Mouse (Mus musculus) liver, postnatal 0 days (tissue): ENCODE data around the gene Dpp8. TPM values are rescaled to one million over a fixed set of nuclear protein-coding genes. Genes with fewer than 3 reads are reported as not detected.

Experiments
- ATAC-seq: fragments of 200-750 bp; cut with Nextera tagmentation; 2 replicates; pipeline ENCODE4 v1.8.0; 2017; ENCODE audit warnings: mild to moderate bottlenecking, moderate library complexity
- DNase-seq: peaks from one replicate; pipeline ENCODE4 v3.0.0-alpha.2; 2016
- H3K27ac ChIP-seq: fragments of 300-500 bp; sonication (generic); 2 replicates; pipeline ENCODE4 v1.5.1; 2014; ENCODE audit warnings: antibody characterized with exemption, moderate library complexity, mild to moderate bottlenecking, low read depth
- H3K27me3 ChIP-seq: fragments of 300-500 bp; sonication (generic); 2 replicates; pipeline ENCODE4 v1.6.1; 2014; ENCODE audit warnings: low read length, control low read depth, mixed read lengths; ENCODE audit not compliant: insufficient read depth
- H3K36me3 ChIP-seq: fragments of 300-500 bp; sonication (generic); replicated peaks from 2 replicates; pipeline ENCODE4 v1.6.1; 2014; ENCODE audit warnings: mild to moderate bottlenecking, control low read depth, low read length, moderate library complexity, mixed read lengths; ENCODE audit not compliant: insufficient read depth
- H3K4me1 ChIP-seq: fragments of 300-500 bp; sonication (generic); 2 replicates; pipeline ENCODE4 v1.6.1; 2014; ENCODE audit warnings: antibody characterized with exemption, mild to moderate bottlenecking, control low read depth; ENCODE audit not compliant: insufficient read depth
- H3K4me2 ChIP-seq: fragments of 300-500 bp; sonication (generic); 2 replicates; pipeline ENCODE4 v1.6.1; 2014; ENCODE audit warnings: low read depth, mild to moderate bottlenecking, low read length, moderate library complexity, mixed read lengths
- H3K4me3 ChIP-seq: fragments of 300-500 bp; sonication (generic); 2 replicates; pipeline ENCODE4 v1.5.1; 2014; ENCODE audit warnings: low read depth, low read length
- H3K9ac ChIP-seq: fragments of 300-500 bp; sonication (generic); replicated peaks from 2 replicates; pipeline ENCODE4 v1.6.1; 2014; ENCODE audit warnings: mild to moderate bottlenecking, moderate library complexity
- H3K9me3 ChIP-seq: fragments of 300-500 bp; sonication (generic); 2 replicates; pipeline ENCODE4 v1.6.1; 2016; ENCODE audit warnings: mild to moderate bottlenecking, control low read depth, low read length, mixed read lengths
- CTCF ChIP-seq: sonication (generic); IDR thresholded peaks from 2 replicates; pipeline ENCODE4 v1.5.1; 2016; ENCODE audit warnings: antibody characterized with exemption, low read depth
- EP300 ChIP-seq: IDR thresholded peaks from 2 replicates; pipeline ENCODE4 v1.6.1; 2016; ENCODE audit warnings: antibody characterized with exemption, low read depth, mild to moderate bottlenecking
- WGBS: fragments of 180-500 bp; shearing (Covaris S2); extraction: QIAGEN DNeasy Blood & Tissue Kit; methylation state at CpG from one replicate; pipeline ENCODE4 v1.1.7; 2014; ENCODE audit not compliant: insufficient replicate concordance; 5-methylcytosine and 5-hydroxymethylcytosine counted together
- polyA plus RNA-seq: library from polyadenylated mRNA; unstranded; fragments of >200 nt; fragmentation: Nextera tagmentation; extraction: Ambion mirVana; gene quantifications from 2 replicates; pipeline ENCODE4 v1.2.1, GENCODE M21; 2015

The Dpp8 gene
- polyA plus RNA-seq, 1 experiment from 2014 or later = 10.6 TPM

DNA sequence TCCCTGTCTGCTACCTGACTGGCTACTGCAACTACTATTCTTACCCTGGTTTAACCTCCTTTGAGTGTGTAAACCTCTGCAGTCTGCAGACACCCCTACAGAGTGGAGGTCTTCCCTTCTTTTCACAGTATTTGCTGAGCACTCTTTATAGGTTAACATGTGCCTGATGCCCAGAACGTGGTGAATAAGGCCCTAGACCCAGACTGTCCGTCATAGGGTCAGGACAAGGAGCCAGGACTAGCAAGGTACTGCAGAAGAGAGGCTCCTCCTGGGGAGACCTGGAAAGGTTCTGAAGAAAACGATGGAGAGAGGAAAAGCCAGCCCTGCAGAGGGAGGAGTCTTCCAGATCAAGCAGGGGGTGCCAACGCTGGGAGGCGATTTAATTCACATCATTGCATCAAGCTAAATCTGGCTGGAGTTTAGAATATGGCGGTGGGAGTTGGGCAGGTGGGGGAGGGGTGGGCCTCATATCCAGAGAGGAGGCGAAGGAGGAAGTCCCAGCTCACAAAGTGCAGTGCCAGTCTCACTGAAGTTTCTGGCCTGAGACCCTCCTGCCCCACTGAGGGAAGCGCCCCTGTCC, 71.0 kb downstream of the Dpp8 start:
- no peaks in the 10 kb centered on the region for H3K36me3 ChIP-seq
- H3K4me2 ChIP-seq = peak overlapping the region; percentile 86
- WGBS = 31% methylated on average over 8 of the region's 8 CpGs
- peak overlapping the region; percentile 62 for H3K4me3 ChIP-seq
- DNase-seq (no peak), ATAC-seq (no peak)
- peaks cover 21% of the 10 kb centered on the region for H3K4me1 ChIP-seq
- H3K9me3 ChIP-seq = no peaks in the 10 kb centered on the region
- peaks cover 28% of the 10 kb centered on the region for H3K27me3 ChIP-seq
- H3K27ac ChIP-seq = peak overlapping the region; percentile 90
- H3K9ac ChIP-seq = peak overlapping the region; percentile 63
- TF ChIP-seq EP300 (no peak), CTCF (no peak)

DNA sequence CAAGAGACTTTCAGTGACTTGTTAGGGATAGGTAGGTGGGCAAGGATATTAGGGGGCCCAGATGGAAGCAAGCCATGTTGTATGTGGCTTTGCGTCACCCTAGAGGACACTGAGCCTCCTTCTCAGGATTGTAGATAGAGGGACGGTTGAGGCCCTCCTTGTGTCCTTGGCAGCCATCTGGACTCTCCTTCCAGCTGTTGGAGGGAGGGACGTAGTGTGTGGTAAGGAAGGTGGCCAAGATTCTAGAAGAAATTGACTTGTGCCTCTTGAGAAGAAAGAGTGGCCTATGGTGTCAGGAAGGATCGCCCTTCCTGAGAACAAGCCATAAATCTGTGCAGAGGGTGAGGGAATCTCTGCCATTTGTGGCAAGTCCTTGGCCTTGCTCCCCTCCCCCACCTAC, 74.6 kb downstream of the Dpp8 start:
- no peaks in the 10 kb centered on the region for H3K9me3 ChIP-seq
- WGBS = 68% methylated on average over 4 of the region's 4 CpGs
- H3K4me1 ChIP-seq = peaks cover 24% of the 10 kb centered on the region
- peaks cover 19% of the 10 kb centered on the region for H3K27me3 ChIP-seq
- DNase-seq = no peak
- no peaks in the 10 kb centered on the region for H3K36me3 ChIP-seq
- H3K27ac ChIP-seq = no peak overlapping the region
- ATAC-seq = no peak
- TF ChIP-seq EP300 (no peak), CTCF (no peak)
- no peak overlapping the region for H3K4me2 ChIP-seq
- H3K4me3 ChIP-seq = no peak overlapping the region
- no peak overlapping the region for H3K9ac ChIP-seq

DNA sequence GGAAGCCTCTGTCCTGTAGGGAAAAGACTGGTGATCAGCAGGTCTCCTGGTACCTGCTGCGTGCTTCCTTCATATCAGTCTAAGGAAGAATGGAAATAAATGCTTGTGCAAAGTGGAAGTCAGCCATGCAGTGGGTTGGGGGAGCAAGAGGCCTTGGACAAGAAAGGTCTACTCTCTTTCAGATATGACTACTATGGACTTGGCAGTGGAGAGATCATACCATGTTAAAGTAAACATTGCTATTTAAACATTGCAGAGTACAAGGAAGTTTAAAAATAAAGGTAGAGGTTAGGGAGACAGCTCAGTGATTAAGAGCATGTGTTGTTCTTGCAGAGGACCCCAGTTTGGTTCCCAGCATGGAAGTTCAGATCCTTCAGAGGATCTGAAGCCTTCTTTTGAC, 75.7 kb downstream of the Dpp8 start:
- WGBS = 71% methylated on average over 1 of the region's 1 CpGs
- H3K27ac ChIP-seq = no peak overlapping the region
- no peak for ATAC-seq

GRCm38 (mm10) chr9:65109132-65110072, 77.2 kb downstream of the Dpp8 start:
- DNase-seq = no peak
- WGBS = 23% methylated on average over 24 of the region's 24 CpGs
- no peak for TF ChIP-seq CTCF
- TF ChIP-seq EP300 = no peak
- no peak for ATAC-seq
- H3K27me3 ChIP-seq = no peaks in the 10 kb centered on the region
- H3K4me3 ChIP-seq = no peak overlapping the region
- H3K9me3 ChIP-seq = no peaks in the 10 kb centered on the region
- peaks cover 21% of the 10 kb centered on the region for H3K4me1 ChIP-seq
- H3K27ac ChIP-seq = peak overlapping the region; percentile 60
- no peaks in the 10 kb centered on the region for H3K36me3 ChIP-seq
- peak overlapping the region; percentile 34 for H3K4me2 ChIP-seq
- H3K9ac ChIP-seq = peak overlapping the region; percentile 26; the same call in 1 of the 2 replicates

More for the DNA sequence above, 75.7 kb downstream of the Dpp8 start:
- TF ChIP-seq EP300 (no peak), CTCF (no peak)
- Histone ChIP-seq H3K9ac (no peak overlapping the region), H3K36me3 (no peaks in the 10 kb centered on the region), H3K4me3 (no peak overlapping the region), H3K9me3 (no peaks in the 10 kb centered on the region), H3K4me1 (peaks cover 26% of the 10 kb centered on the region), H3K4me2 (no peak overlapping the region), H3K27me3 (peaks cover 8% of the 10 kb centered on the region)
- no peak for DNase-seq

DNA sequence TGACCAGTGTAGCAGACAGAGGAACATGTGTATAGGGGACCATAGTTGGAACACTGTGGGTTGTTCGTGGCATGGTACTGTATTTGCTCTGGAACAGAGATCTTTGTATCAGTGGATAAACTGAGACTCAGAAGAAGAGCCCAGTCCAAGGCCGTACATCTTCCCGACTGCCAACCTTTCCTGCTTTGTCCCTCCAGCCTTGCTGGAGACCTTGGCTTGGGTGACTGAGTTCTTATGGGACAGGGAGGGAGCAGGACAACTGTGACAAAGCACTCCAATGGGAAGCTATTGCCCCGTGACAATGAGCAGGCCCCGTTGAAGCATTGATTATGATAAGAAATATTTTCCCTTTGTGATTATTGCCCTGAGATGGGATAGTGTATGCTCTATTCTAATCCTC, 79.5 kb downstream of the Dpp8 start:
- DNase-seq = no peak
- H3K9ac ChIP-seq = no peak overlapping the region
- H3K36me3 ChIP-seq = 0 out of 2 replicates have a peak, but pooled peaks cover 3% of the 10 kb centered on the region
- ATAC-seq = no peak
- H3K4me2 ChIP-seq = no peak overlapping the region
- peaks cover 20% of the 10 kb centered on the region for H3K4me1 ChIP-seq
- H3K4me3 ChIP-seq = no peak overlapping the region
- no peak overlapping the region for H3K27ac ChIP-seq
- TF ChIP-seq CTCF (no peak), EP300 (no peak)
- H3K27me3 ChIP-seq = no peaks in the 10 kb centered on the region
- H3K9me3 ChIP-seq = no peaks in the 10 kb centered on the region
- WGBS = 77% methylated on average over 5 of the region's 5 CpGs

GRCm38 (mm10) chr9:65113694-65114093, 81.5 kb downstream of the Dpp8 start:
- Histone ChIP-seq H3K27ac (no peak overlapping the region), H3K4me1 (peaks cover 16% of the 10 kb centered on the region), H3K4me3 (no peak overlapping the region), H3K4me2 (no peak overlapping the region), H3K9me3 (no peaks in the 10 kb centered on the region), H3K9ac (no peak overlapping the region), H3K36me3 (0 out of 2 replicates have a peak, but pooled peaks cover 3% of the 10 kb centered on the region), H3K27me3 (no peaks in the 10 kb centered on the region)
- TF ChIP-seq EP300 = no peak
- no peak for TF ChIP-seq CTCF
- DNase-seq (no peak), ATAC-seq (no peak)
- 82% methylated on average over 2 of the region's 2 CpGs for whole genome bisulfite sequencing
